Mouse (Mus musculus) hindbrain, embryonic 15.5 days (tissue): ENCODE measurements around the gene Tnfrsf13c. TPM values are rescaled to one million over a fixed set of nuclear protein-coding genes. Genes with fewer than 3 reads are reported as not detected.

ENCODE experiments used
- microRNA counts: library from miRNA; unstranded; fragments of <30 nt; microRNA quantifications from one replicate; lab custom pipeline; 2016
- microRNA-seq: library from miRNA; unstranded; fragments of <30 nt; microRNA quantifications from one replicate; pipeline ENCODE4, GENCODE M21; 2016
- polyA plus RNA-seq: library from polyadenylated mRNA; unstranded; fragments of >200 nt; fragmentation: Nextera tagmentation; extraction: Ambion mirVana; gene quantifications from 2 replicates; pipeline ENCODE4 v1.2.1, GENCODE M21; 2015

Tnfrsf13c gene
- polyA plus RNA-seq, 1 experiment from 2014 or later, result 0.69 TPM

MicroRNA genes within 50 kb of the gene (microRNA counts, 519-probe panel; counts per million panel counts)
- microRNA mmu-miR-33 (lab: Ali Mortazavi, UCI), result 2,316 counts per million, percentile 30 among the panel's probes with 10 or more counts

Small RNA genes within 50 kb of the gene (microRNA-seq; reads per million reads assigned to microRNA genes)
- gene Mir33, result 56.5 reads per million, percentile 44 among the genes with 10 or more reads in this experiment

Other genes starting within 250 kb of the Tnfrsf13c start
- gene 1700029P11Rik, start 243.8 kb downstream of the Tnfrsf13c start, polyA plus RNA-seq, result not detected in 2 replicates
- gene Xrcc6, start 236.5 kb downstream of the Tnfrsf13c start, polyA plus RNA-seq, result 40.8 and 43.4 TPM in 2 replicates
- 52.6 and 55.1 TPM in 2 replicates for gene Desi1, start 190.5 kb downstream of the Tnfrsf13c start, polyA plus RNA-seq
- gene Snu13, start 176.8 kb downstream of the Tnfrsf13c start, polyA plus RNA-seq, result 237 and 238 TPM in 2 replicates
- gene 4930407I10Rik, start 165.2 kb downstream of the Tnfrsf13c start, polyA plus RNA-seq, result not detected in 2 replicates
- 0.08 and 0.09 TPM in 2 replicates for gene Mei1, start 154.4 kb downstream of the Tnfrsf13c start, polyA plus RNA-seq
- gene Ccdc134, start 96.4 kb downstream of the Tnfrsf13c start, polyA plus RNA-seq, result 11.6 and 12.0 TPM in 2 replicates
- gene Srebf2, start 77.2 kb downstream of the Tnfrsf13c start, polyA plus RNA-seq, result 204 and 209 TPM in 2 replicates
- 2.9 and 4.6 TPM in 2 replicates for gene Shisa8, start 11.6 kb downstream of the Tnfrsf13c start, polyA plus RNA-seq
- 24.0 and 25.4 TPM in 2 replicates for gene Cenpm, start 20.4 kb upstream of the Tnfrsf13c start, polyA plus RNA-seq
- 15.9 and 16.6 TPM in 2 replicates for gene 1500009C09Rik, start 28.0 kb upstream of the Tnfrsf13c start, polyA plus RNA-seq
- gene Sept3, start 50.5 kb upstream of the Tnfrsf13c start, polyA plus RNA-seq, result 374 and 408 TPM in 2 replicates
- 0.10 and 0.29 TPM in 2 replicates for gene Wbp2nl, start 74.6 kb upstream of the Tnfrsf13c start, polyA plus RNA-seq
- gene Naga, start 114.6 kb upstream of the Tnfrsf13c start, polyA plus RNA-seq, result 27.9 and 29.5 TPM in 2 replicates
- 1.9 and 2.0 TPM in 2 replicates for gene Pheta2, start 114.6 kb upstream of the Tnfrsf13c start, polyA plus RNA-seq
- 367 and 377 TPM in 2 replicates for gene Smdt1, start 114.6 kb upstream of the Tnfrsf13c start, polyA plus RNA-seq
- gene Ndufa6, start 130.0 kb upstream of the Tnfrsf13c start, polyA plus RNA-seq, result 352 and 391 TPM in 2 replicates
- 2.5 and 2.6 TPM in 2 replicates for gene Cyp2d22, start 155.9 kb upstream of the Tnfrsf13c start, polyA plus RNA-seq
- not detected in 2 replicates for gene Cyp2d11, start 169.7 kb upstream of the Tnfrsf13c start, polyA plus RNA-seq
- 0.25 TPM in 1 of 2 replicates, not detected in the other for gene Cyp2d10, start 182.8 kb upstream of the Tnfrsf13c start, polyA plus RNA-seq
- not detected in 2 replicates for gene Cyp2d9, start 209.1 kb upstream of the Tnfrsf13c start, polyA plus RNA-seq